Comparison of ENCODE assay signal across 16 mouse cellular contexts in genomic region chr4:140165851-140166250, GRCm38 (mm10).
DNase-seq lines count a peak whose midpoint lies in the region; ATAC-seq and TF ChIP-seq lines count a peak whose summit lies in the region.
"Had no signal": no experiment of that assay in that cellular context is flagged by ENCODE, and none has a peak within 500 bp of the region (broad histone marks: within the 10 kb centered on the region; RNA-seq: fewer than 3 reads in every experiment).

No protein-coding gene starts in this region.

- H3K4me1 ChIP-seq in cerebellum, adult 2 months (ENCODE audit: control insufficient read depth, insufficient read depth, low read length) = peaks cover 49% of the 10 kb centered on the region
- H3K4me1 ChIP-seq: embryonic facial prominence, embryonic 13.5 days; heart, embryonic 12.5 days had no signal

- no peak overlapping the region for H3K4me3 ChIP-seq in cerebellum, adult 2 months (replicated peaks; ENCODE audit: insufficient read depth, low read depth, low read length)
- H3K4me3 ChIP-seq: embryonic facial prominence, embryonic 13.5 days; forebrain, embryonic 12.5 days; heart, embryonic 12.5 days; hindbrain, embryonic 10.5 days had no signal

- TF ChIP-seq CTCF in cerebellum, adult 2 months (IDR thresholded peaks at IDR 0.05; ENCODE audit: borderline replicate concordance, insufficient read depth, low read depth, low read length) = no peak

- DNase-seq in cerebellum, postnatal 4 days (ENCODE audit: low spot score in 2 of 2) = no peak
- DNase-seq in cerebellum, adult 2 months = peak; percentile 85 to 93
- peak; percentile 82 to 87 for DNase-seq in cerebellum, postnatal 10 days
- DNase-seq in kidney, postnatal 14 days = no peak
- DNase-seq in ovary, adult 18-20 months (ENCODE audit: low spot score) = no peak
- no peak for DNase-seq in right cerebral cortex, postnatal 25 days
- DNase-seq: adrenal gland, postnatal 10 days; gastrocnemius, postnatal 10 days had no signal

- TF ChIP-seq POLR2A in cerebellum, adult 2 months (IDR thresholded peaks at IDR 0.05; ENCODE audit: borderline replicate concordance, insufficient read depth, low read length) = no peak

- H3K27me3 ChIP-seq in cerebellum, adult 2 months (ENCODE audit: control insufficient read depth, insufficient read depth, low read length) = no peaks in the 10 kb centered on the region
- H3K27me3 ChIP-seq: embryonic facial prominence, embryonic 13.5 days had no signal

- H3K27ac ChIP-seq in cerebellum, adult 2 months (ENCODE audit: insufficient read depth, low read length) = peak overlapping the region; percentile 45
- H3K27ac ChIP-seq: embryonic facial prominence, embryonic 13.5 days; forebrain, embryonic 12.5 days; hindbrain, embryonic 10.5 days; hindbrain, embryonic 14.5 days had no signal

- peak; percentile 67; the same call in 1 of the 2 replicates for ATAC-seq in cerebellum, adult (ENCODE audit: insufficient number of reproducible peaks, low FRiP score, low TSS enrichment)
- ATAC-seq: forebrain, embryonic 16.5 days; intestine, embryonic 16.5 days had no signal

- WGBS in cerebellum, adult 2 months = 6% methylated on average over 7 of the region's 7 CpGs

Comparison
In these comparisons a context has a peak if more than half of its experiments do, and no peak if none do; other contexts are left out.
1. DNase-seq: peak in cerebellum, adult 2 months (2 of 2) and cerebellum, postnatal 10 days (2 of 2); none in cerebellum, postnatal 4 days (0 of 2), kidney, postnatal 14 days (single experiment), ovary, adult 18-20 months (single experiment) and right cerebral cortex, postnatal 25 days (single experiment).